Mouse (Mus musculus) left cerebral cortex, adult 9 months (tissue): ENCODE data around the gene Cox7b2.
"Not testable (repeated sequence)": the region's sequence is repeated elsewhere in the genome, so short reads cannot be mapped to it uniquely, and the experiment has no call there.

ENCODE experiments used
- DNase-seq, 2 experiments: peaks; one replicate each; pipeline ENCODE4 v3.0.0; 2022; ENCODE audit warnings: low spot score in 2 of 2

Gene Cox7b2

GRCm38 (mm10) chr5:71548079-71548478, at the start of gene Cox7b2:
Cox7b2 (minus strand) TSS chr5:71548205.
- DNase-seq, result no peak

- DNase-seq, result no peak
These were observed 47.3 kb upstream of the Cox7b2 start for GRCm38 (mm10) chr5:71595321-71595720.

- DNase-seq, result no peak
These were observed 45.8 kb upstream of the Cox7b2 start for GRCm38 (mm10) chr5:71593745-71594255.

GRCm38 (mm10) chr5:71571646-71572237, 23.7 kb upstream of the Cox7b2 start:
- no peak for DNase-seq

GRCm38 (mm10) chr5:71545554-71545953, 2.5 kb downstream of the Cox7b2 start:
- DNase-seq, result peak in 1 of 2 experiments; percentile 23

GRCm38 (mm10) chr5:71525486-71525885, 22.5 kb downstream of the Cox7b2 start:
- not testable (repeated sequence) for DNase-seq

GRCm38 (mm10) chr5:71502058-71502678, 45.8 kb downstream of the Cox7b2 start:
- DNase-seq, result peak; percentile 15 to 84

- DNase-seq, result peak in 1 of 2 experiments; percentile 4
These were observed 52.4 kb downstream of the Cox7b2 start for GRCm38 (mm10) chr5:71495621-71496020.

GRCm38 (mm10) chr5:71456957-71457356, 91.0 kb downstream of the Cox7b2 start:
- DNase-seq, result no peak

GRCm38 (mm10) chr5:71440174-71440573, 107.8 kb downstream of the Cox7b2 start:
- DNase-seq, result peak; percentile 19 to 22
